Mouse (Mus musculus) liver, adult 2 months (tissue): Measurements from ENCODE around the gene Pga5. TPM values are rescaled to one million over a fixed set of nuclear protein-coding genes. Genes with fewer than 3 reads are reported as not detected.

Source experiments
- DNase-seq: peaks from one replicate; pipeline ENCODE4 v3.0.0-alpha.2; 2011; ENCODE audit warnings: low read depth, low spot score; ENCODE audit errors: extremely low read depth
- H3K27ac ChIP-seq: fragments of 200-500 bp; replicated peaks from 2 replicates; pipeline ENCODE4 v1.5.1; 2012; ENCODE audit warnings: low read depth, mild to moderate bottlenecking, control low read depth, inconsistent platforms, low read length; ENCODE audit not compliant: insufficient read depth
- H3K27me3 ChIP-seq: fragments of 200-500 bp; 2 replicates; pipeline ENCODE4 v1.6.1; 2012; ENCODE audit warnings: mild to moderate bottlenecking, moderate library complexity, low read length, inconsistent platforms; ENCODE audit not compliant: control insufficient read depth, insufficient read depth
- H3K36me3 ChIP-seq: fragments of 200-500 bp; 2 replicates; pipeline ENCODE4 v1.6.1; 2012; ENCODE audit warnings: low read length, inconsistent platforms; ENCODE audit not compliant: control insufficient read depth, insufficient read depth
- H3K4me1 ChIP-seq: fragments of 200-500 bp; 2 replicates; pipeline ENCODE4 v1.6.1; 2011; ENCODE audit warnings: low read length; ENCODE audit not compliant: control insufficient read depth, insufficient read depth
- H3K4me3 ChIP-seq: fragments of 200-500 bp; 2 replicates; pipeline ENCODE4 v1.5.1; 2011; ENCODE audit warnings: low read depth, mild to moderate bottlenecking, control low read depth, low read length, moderate library complexity; ENCODE audit not compliant: insufficient read depth
- H3K79me2 ChIP-seq: fragments of 200-500 bp; 2 replicates; pipeline ENCODE4 v1.6.1; 2012; ENCODE audit warnings: inconsistent platforms, mild to moderate bottlenecking, low read length, moderate library complexity; ENCODE audit not compliant: control insufficient read depth, insufficient read depth
- H3K9ac ChIP-seq: fragments of 200-500 bp; 2 replicates; pipeline ENCODE4 v1.6.1; 2012; ENCODE audit warnings: low read depth, mild to moderate bottlenecking, control low read depth, inconsistent platforms, low read length
- CTCF ChIP-seq: fragments of 200-500 bp; IDR thresholded peaks from 2 replicates; pipeline ENCODE4 v1.5.1; 2011; ENCODE audit warnings: low read depth, low read length, control low read depth
- POLR2A ChIP-seq: fragments of 200-500 bp; IDR thresholded peaks from 2 replicates; pipeline ENCODE4 v1.6.1; 2011; ENCODE audit warnings: low read length, control low read depth; ENCODE audit not compliant: insufficient read depth; ENCODE audit errors: extremely low read depth
- WGBS: fragments of 180-500 bp; shearing (Covaris S2); methylation state at CpG from one replicate; pipeline ENCODE4 v1.1.7; 2018; 5-methylcytosine and 5-hydroxymethylcytosine counted together
- polyA plus RNA-seq: library from polyadenylated mRNA; depleted of rRNA; stranded (reverse); fragments of >200 nt; gene quantifications from 2 replicates; pipeline ENCODE4 v1.2.3, GENCODE M21; 2012
- total RNA-seq: library from RNA; depleted of rRNA; stranded (reverse); fragments of >200 nt; gene quantifications from 2 replicates; pipeline ENCODE4 v1.2.3, GENCODE M21; 2014

The Pga5 gene
- total and polyA plus RNA-seq, 2 experiments = not detected

- WGBS = 92% methylated on average over 3 of the region's 3 CpGs
- H3K27ac ChIP-seq = peak overlapping the region; percentile 3; the same call in 1 of the 2 replicates
- H3K4me1 ChIP-seq = peaks cover 24% of the 10 kb centered on the region
- DNase-seq = no peak
- H3K9ac ChIP-seq = 0 out of 2 replicates have a peak overlapping the region, but pooled peaks have one; percentile 1
- H3K79me2 ChIP-seq = peaks cover 39% of the 10 kb centered on the region
- no peaks in the 10 kb centered on the region for H3K36me3 ChIP-seq
- TF ChIP-seq POLR2A = no peak
- no peak for TF ChIP-seq CTCF
- no peak overlapping the region for H3K4me3 ChIP-seq
- no peaks in the 10 kb centered on the region for H3K27me3 ChIP-seq
These were observed 13.8 kb upstream of the Pga5 start for GRCm38 (mm10) chr19:10691660-10692059.

GRCm38 (mm10) chr19:10691121-10691520, 13.2 kb upstream of the Pga5 start:
- Histone ChIP-seq H3K4me3 (no peak overlapping the region), H3K9ac (no peak overlapping the region), H3K36me3 (no peaks in the 10 kb centered on the region), H3K27me3 (no peaks in the 10 kb centered on the region), H3K4me1 (peaks cover 24% of the 10 kb centered on the region), H3K79me2 (peaks cover 39% of the 10 kb centered on the region), H3K27ac (no peak overlapping the region)
- WGBS = 93% methylated on average over 4 of the region's 4 CpGs
- no peak for DNase-seq
- TF ChIP-seq POLR2A = no peak
- TF ChIP-seq CTCF = no peak

- Histone ChIP-seq H3K79me2 (peaks cover 31% of the 10 kb centered on the region), H3K27ac (peak overlapping the region; percentile 89), H3K4me1 (peaks cover 23% of the 10 kb centered on the region), H3K9ac (no peak overlapping the region), H3K27me3 (no peaks in the 10 kb centered on the region), H3K36me3 (no peaks in the 10 kb centered on the region), H3K4me3 (no peak overlapping the region)
- peak; percentile 61 for DNase-seq
- WGBS = 55% methylated on average over 3 of the region's 3 CpGs
- TF ChIP-seq CTCF (no peak), POLR2A (no peak)
These were observed 12.5 kb upstream of the Pga5 start for GRCm38 (mm10) chr19:10690336-10690735.

- peak; percentile 70 for DNase-seq
- H3K4me1 ChIP-seq = peaks cover 23% of the 10 kb centered on the region
- TF ChIP-seq CTCF (no peak), POLR2A (no peak)
- H3K27ac ChIP-seq = peak overlapping the region; percentile 89
- peaks cover 29% of the 10 kb centered on the region for H3K79me2 ChIP-seq
- 23% methylated on average over 5 of the region's 5 CpGs for WGBS
- H3K36me3 ChIP-seq = no peaks in the 10 kb centered on the region
- H3K4me3 ChIP-seq = peak overlapping the region; percentile 81
- peak overlapping the region; percentile 90 for H3K9ac ChIP-seq
- H3K27me3 ChIP-seq = no peaks in the 10 kb centered on the region
These were observed 11.7 kb upstream of the Pga5 start for GRCm38 (mm10) chr19:10689470-10690166.

DNA sequence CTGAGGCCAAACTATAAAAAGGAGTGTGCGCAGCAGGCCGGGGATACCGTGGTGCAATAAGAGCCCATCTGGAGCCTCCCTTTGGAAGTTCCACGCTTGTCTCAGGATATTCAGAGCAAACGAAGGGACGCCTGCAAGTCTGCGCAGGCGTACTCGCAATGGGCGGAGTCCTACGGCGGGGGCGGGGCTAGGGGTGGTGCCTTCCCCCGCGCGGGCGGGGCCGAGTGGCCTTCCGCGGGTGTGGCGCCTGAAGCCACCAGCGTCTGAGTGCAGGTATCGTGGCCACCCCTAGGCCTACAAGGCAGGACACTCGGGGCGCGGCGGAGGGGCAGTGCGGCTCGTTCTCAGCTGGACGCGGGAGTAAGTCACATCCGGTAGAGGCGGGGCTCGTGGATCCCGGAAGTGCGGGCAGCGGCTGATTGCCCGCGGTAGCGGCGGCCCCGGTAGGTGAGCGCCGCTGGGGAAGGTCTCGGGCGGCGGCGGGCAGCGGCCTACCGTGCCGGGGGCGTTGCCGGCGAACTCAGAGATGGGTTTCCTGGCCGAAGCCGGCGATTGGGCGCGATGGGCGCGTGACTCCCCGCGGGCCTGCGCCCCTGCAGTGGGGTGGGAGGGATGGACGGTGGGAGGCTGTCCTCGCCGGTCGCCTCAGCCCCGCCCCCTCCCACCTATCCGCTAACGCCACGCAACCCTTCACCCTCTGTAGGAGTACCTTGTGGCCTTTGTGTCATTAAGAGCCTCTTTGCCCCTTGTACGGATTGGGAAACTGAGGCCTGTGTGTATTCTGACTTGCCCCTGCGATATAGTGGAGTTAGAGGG, 10.9 kb upstream of the Pga5 start, which contains the start of gene Vps37c:
Vps37c (plus strand) TSS at position 199 of the 816 bp plus-strand sequence.
- H3K9ac ChIP-seq = peak within 1 kb of the TSS; percentile 90
- TF ChIP-seq POLR2A (peak; percentile 70), CTCF (0 out of 2 replicates have a peak, but pooled peaks have one; percentile 0)
- H3K27me3 ChIP-seq = no peaks in the 10 kb centered on the region
- DNase-seq = peak; percentile 84
- peaks cover 23% of the 10 kb centered on the region for H3K4me1 ChIP-seq
- H3K27ac ChIP-seq = peak within 1 kb of the TSS; percentile 89
- H3K36me3 ChIP-seq = no peaks in the 10 kb centered on the region
- peak within 1 kb of the TSS; percentile 81 for H3K4me3 ChIP-seq
- H3K79me2 ChIP-seq = peaks cover 22% of the 10 kb centered on the region; the same call in 1 of the 2 replicates
- under 1% methylated on average over 73 of the region's 74 CpGs for WGBS
